31 mouse cellular contexts compared by ENCODE assay signal in genomic region chr5:87951836-87952235, GRCm38 (mm10). TPM values are rescaled to one million over a fixed set of nuclear protein-coding genes. Genes with fewer than 3 reads are reported as not detected.
DNase-seq lines count a peak whose midpoint lies in the region; TF ChIP-seq lines count a peak whose summit lies in the region.
"Had no signal": no experiment of that assay in that cellular context is flagged by ENCODE, and none has a peak within 500 bp of the region (broad histone marks: within the 10 kb centered on the region; RNA-seq: fewer than 3 reads in every experiment).

No protein-coding gene starts in this region.

- H3K4me1 ChIP-seq in heart, adult 2 months (ENCODE audit: control insufficient read depth, insufficient read depth, low read length), result no peaks in the 10 kb centered on the region

- H3K27ac ChIP-seq in heart, adult 2 months, result no peak overlapping the region

- no peak for TF ChIP-seq EP300 in heart, adult 2 months (IDR thresholded peaks at IDR 0.05; ENCODE audit: insufficient read depth, low read depth, low read length)

- no peaks in the 10 kb centered on the region for H3K79me2 ChIP-seq in heart, adult 2 months (replicated peaks; ENCODE audit: control insufficient read depth, insufficient read depth, low read length)

- no peak for TF ChIP-seq POLR2A in heart, adult 2 months (IDR thresholded peaks at IDR 0.05; ENCODE audit: insufficient read depth, low read depth, low read length)

- no peak overlapping the region for H3K9ac ChIP-seq in heart, adult 2 months (ENCODE audit: low read depth, low read length)

- DNase-seq in heart, adult 11 months, result peak; percentile 81
- no peak for DNase-seq in heart, adult 2 months
- DNase-seq in ES-CJ7 (ENCODE audit: low read depth, low spot score) (peak; percentile 58), R1 (ENCODE audit: low read depth, low spot score) (peak; percentile 73), ZHBTc4 (ENCODE audit: low read depth, low spot score) (peak; percentile 65)
- DNase-seq in left cerebral cortex, adult 8-10 months (ENCODE audit: low spot score in 2 of 2), result no peak
- no peak for DNase-seq in adrenal gland, adult 18-20 months (ENCODE audit: low spot score in 2 of 2)
- DNase-seq in thymus, postnatal 4 days, result no peak
- DNase-seq: adrenal gland, adult 2 months; adrenal gland, adult 8-10 months; adrenal gland, postnatal 10 days; adrenal gland, postnatal 14 days; adrenal gland, postnatal 25 days; adrenal gland, postnatal 36 days; B cell, adult 2 months; cerebellum, adult 11 months; cerebellum, adult 11-12 months; cerebellum, adult 18-20 months; cerebellum, adult 2 months; cerebellum, adult 8-10 months; cerebellum, adult 9-10 months had no signal

- intact Hi-C loops in heart, adult 2 months (cut with DNase I), result no loop called here

- H3K36me3 ChIP-seq in heart, adult 2 months (ENCODE audit: control insufficient read depth, insufficient read depth, low read length), result no peaks in the 10 kb centered on the region
- H3K36me3 ChIP-seq: G1E had no signal

- H3K4me3 ChIP-seq in heart, adult 2 months, result no peak overlapping the region

- no peaks in the 10 kb centered on the region for H3K27me3 ChIP-seq in heart, adult 2 months (ENCODE audit: control insufficient read depth, insufficient read depth, low read length)
- H3K27me3 ChIP-seq: CH12.LX, Patski had no signal

- TF ChIP-seq CTCF in heart, adult 2 months (IDR thresholded peaks at IDR 0.05), result no peak

RNA-seq across cellular contexts. Expression of gene 2310003L06Rik, which starts 17.4 kb away (rescaled TPM):
- total RNA-seq in heart, adult 2 months (2021), result not detected
- polyA plus RNA-seq in heart, adult 2 months (2012; rRNA removed), result not detected in 2 replicates
- not detected for total RNA-seq in left cerebral cortex, adult 8-10 months (2022)
- not detected for total RNA-seq in adrenal gland, adult 18-20 months (2021)
- total RNA-seq: adrenal gland, adult 2 months; adrenal gland, adult 8-10 months; adrenal gland, postnatal 10 days; adrenal gland, postnatal 14 days; adrenal gland, postnatal 25 days; adrenal gland, postnatal 36 days; adrenal gland, postnatal 4 days; MEL had no signal
- polyA plus RNA-seq: activated CD4-positive, CD25-positive, alpha-beta regulatory T cell, adult 4 months; adrenal gland, adult 2 months; brain, embryonic 14.5 days; C2C12; CD4-positive, CD25-positive, alpha-beta regulatory T cell, adult 4 months; cerebellum, adult 2 months; G1E; Patski had no signal

RNA-seq across cellular contexts. Expression of gene Gm28434, which starts 17.5 kb away (rescaled TPM):
- not detected for total RNA-seq in heart, adult 2 months (2021)
- polyA plus RNA-seq in heart, adult 2 months (2012; rRNA removed), result not detected in 2 replicates
- total RNA-seq in left cerebral cortex, adult 8-10 months (2022), result not detected
- total RNA-seq in adrenal gland, adult 18-20 months (2021), result not detected
- total RNA-seq: adrenal gland, adult 2 months; adrenal gland, adult 8-10 months; adrenal gland, postnatal 10 days; adrenal gland, postnatal 14 days; adrenal gland, postnatal 25 days; adrenal gland, postnatal 36 days; adrenal gland, postnatal 4 days; CH12.LX; ES-E14; G1E; MEL had no signal
- polyA plus RNA-seq: activated CD4-positive, CD25-positive, alpha-beta regulatory T cell, adult 4 months; adrenal gland, adult 2 months; brain, embryonic 14.5 days; C2C12; CD4-positive, CD25-positive, alpha-beta regulatory T cell, adult 4 months; cerebellum, adult 2 months; G1E; Patski had no signal

RNA-seq across cellular contexts. Expression of gene Csn3, which starts 26.5 kb away (rescaled TPM):
- not detected for total RNA-seq in heart, adult 2 months (2021)
- not detected in 2 replicates for polyA plus RNA-seq in heart, adult 2 months (2012; rRNA removed)
- total RNA-seq in left cerebral cortex, adult 8-10 months (2022), result not detected
- total RNA-seq in adrenal gland, adult 18-20 months (2021), result not detected
- total RNA-seq: adrenal gland, adult 2 months; adrenal gland, adult 8-10 months; adrenal gland, postnatal 10 days; adrenal gland, postnatal 14 days; adrenal gland, postnatal 25 days; adrenal gland, postnatal 36 days; adrenal gland, postnatal 4 days; MEL had no signal
- polyA plus RNA-seq: activated CD4-positive, CD25-positive, alpha-beta regulatory T cell, adult 4 months; adrenal gland, adult 2 months; brain, embryonic 14.5 days; CD4-positive, CD25-positive, alpha-beta regulatory T cell, adult 4 months; cerebellum, adult 2 months; G1E; Patski had no signal

RNA-seq across cellular contexts. Expression of gene Cabs1, which starts 27.4 kb away (rescaled TPM):
- not detected for total RNA-seq in heart, adult 2 months (2021)
- not detected in 2 replicates for polyA plus RNA-seq in heart, adult 2 months (2012; rRNA removed)
- not detected for total RNA-seq in left cerebral cortex, adult 8-10 months (2022)
- total RNA-seq in adrenal gland, adult 18-20 months (2021), result not detected
- total RNA-seq: adrenal gland, adult 2 months; adrenal gland, adult 8-10 months; adrenal gland, postnatal 10 days; adrenal gland, postnatal 14 days; adrenal gland, postnatal 25 days; adrenal gland, postnatal 36 days; adrenal gland, postnatal 4 days; CH12.LX; MEL had no signal
- polyA plus RNA-seq: activated CD4-positive, CD25-positive, alpha-beta regulatory T cell, adult 4 months; adrenal gland, adult 2 months; brain, embryonic 14.5 days; C2C12; CD4-positive, CD25-positive, alpha-beta regulatory T cell, adult 4 months; cerebellum, adult 2 months; G1E; Patski had no signal

RNA-seq across cellular contexts. Expression of gene Smr3a, which starts 50.5 kb away (rescaled TPM):
- total RNA-seq in heart, adult 2 months (2021), result not detected
- polyA plus RNA-seq in heart, adult 2 months (2012; rRNA removed), result not detected in 2 replicates
- not detected for total RNA-seq in left cerebral cortex, adult 8-10 months (2022)
- total RNA-seq in adrenal gland, adult 18-20 months (2021), result not detected
- total RNA-seq: adrenal gland, adult 2 months; adrenal gland, adult 8-10 months; adrenal gland, postnatal 10 days; adrenal gland, postnatal 14 days; adrenal gland, postnatal 25 days; adrenal gland, postnatal 36 days; adrenal gland, postnatal 4 days; CH12.LX; ES-E14; G1E; MEL had no signal
- polyA plus RNA-seq: activated CD4-positive, CD25-positive, alpha-beta regulatory T cell, adult 4 months; adrenal gland, adult 2 months; brain, embryonic 14.5 days; C2C12; CD4-positive, CD25-positive, alpha-beta regulatory T cell, adult 4 months; cerebellum, adult 2 months; G1E; Patski had no signal

Comparison
In these comparisons a context has a peak if more than half of its experiments do, and no peak if none do; other contexts are left out.
1. DNase-seq: peak in heart, adult 11 months (single experiment), ES-CJ7 (single experiment), R1 (single experiment) and ZHBTc4 (single experiment); none in heart, adult 2 months (0 of 2), left cerebral cortex, adult 8-10 months (0 of 2), adrenal gland, adult 18-20 months (0 of 2) and thymus, postnatal 4 days (single experiment).